Mouse (Mus musculus) heart, adult 2 months (tissue): ENCODE data around the gene Pwwp2a. TPM values are rescaled to one million over a fixed set of nuclear protein-coding genes. Genes with fewer than 3 reads are reported as not detected.

Experiments
- DNase-seq, 2 experiments: peaks; one replicate each; pipeline ENCODE4 v3.0.0; 2021
- H3K27ac ChIP-seq: fragments of 200-600 bp; 2 replicates; pipeline ENCODE4 v1.8.1; 2022
- H3K27me3 ChIP-seq: fragments of 200-500 bp; 2 replicates; pipeline ENCODE4 v1.6.1; 2012; ENCODE audit warnings: mild to moderate bottlenecking, low read length, inconsistent platforms, mixed read lengths; ENCODE audit not compliant: control insufficient read depth, insufficient read depth
- H3K36me3 ChIP-seq: fragments of 200-500 bp; 2 replicates; pipeline ENCODE4 v1.6.1; 2012; ENCODE audit warnings: low read length, inconsistent platforms; ENCODE audit not compliant: control insufficient read depth, insufficient read depth
- H3K4me1 ChIP-seq: fragments of 200-500 bp; 2 replicates; pipeline ENCODE4 v1.6.1; 2011; ENCODE audit warnings: low read length; ENCODE audit not compliant: control insufficient read depth, insufficient read depth
- H3K4me3 ChIP-seq: fragments of 200-600 bp; 2 replicates; pipeline ENCODE4 v1.8.1; 2022
- H3K79me2 ChIP-seq: fragments of 200-500 bp; replicated peaks from 2 replicates; pipeline ENCODE4 v1.6.1; 2012; ENCODE audit warnings: mild to moderate bottlenecking, inconsistent platforms, low read length, moderate library complexity, mixed read lengths; ENCODE audit not compliant: control insufficient read depth, insufficient read depth
- H3K9ac ChIP-seq: fragments of 200-500 bp; 2 replicates; pipeline ENCODE4 v1.6.1; 2012; ENCODE audit warnings: low read depth, mild to moderate bottlenecking, control low read depth, inconsistent platforms, low read length, mixed read lengths
- CTCF ChIP-seq: fragments of 200-600 bp; IDR thresholded peaks from 2 replicates; pipeline ENCODE4 v1.8.1; 2022; ENCODE audit warnings: antibody characterized with exemption, mild to moderate bottlenecking, moderate library complexity
- EP300 ChIP-seq: fragments of 200-500 bp; IDR thresholded peaks from 2 replicates; pipeline ENCODE4 v1.6.1; 2011; ENCODE audit warnings: low read depth, low read length, control low read depth; ENCODE audit not compliant: insufficient read depth
- POLR2A ChIP-seq: fragments of 200-500 bp; IDR thresholded peaks from 2 replicates; pipeline ENCODE4 v1.6.1; 2011; ENCODE audit warnings: mild to moderate bottlenecking, low read depth, low read length, control low read depth; ENCODE audit not compliant: insufficient read depth
- WGBS: fragments of 180-500 bp; shearing (Covaris S2); methylation state at CpG from one replicate; pipeline ENCODE4 v1.1.7; 2018; 5-methylcytosine and 5-hydroxymethylcytosine counted together
- intact Hi-C: fragments of 180-260 bp; cut with DNase I; formaldehyde crosslinking; loops from one replicate; pipeline ENCODE4 v1.15.1; 2025
- polyA plus RNA-seq: library from polyadenylated mRNA; depleted of rRNA; stranded (reverse); fragments of >200 nt; gene quantifications from 2 replicates; pipeline ENCODE4 v1.2.3, GENCODE M21; 2012
- total RNA-seq, 2 experiments: library from RNA; stranded (reverse); gene quantifications; 2 replicates each; pipeline ENCODE4 v1.2.3; 2021

The Pwwp2a gene
- total and polyA plus RNA-seq, 3 experiments: 7.4 to 18.3 (median 16.8) TPM

DNA sequence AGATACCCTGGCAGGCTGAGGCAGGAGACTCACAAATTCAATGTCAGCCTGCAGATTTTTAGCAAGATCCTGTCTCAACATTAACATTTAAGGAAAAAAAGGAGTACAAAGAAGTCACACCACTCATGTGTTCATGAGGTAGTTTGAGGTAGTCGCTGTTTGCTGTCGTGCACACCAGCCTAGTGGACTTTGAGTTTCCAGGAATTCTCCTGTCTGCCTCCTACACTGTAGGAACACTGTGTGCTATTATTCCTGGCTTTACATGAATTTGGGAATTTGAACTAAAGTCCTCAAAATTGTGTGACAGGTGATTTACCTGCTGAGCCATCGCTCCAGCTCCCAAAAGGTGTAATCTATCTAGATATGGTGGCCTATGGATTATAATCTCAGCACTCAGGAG is 43.3 kb upstream of the Pwwp2a start:
- Histone ChIP-seq H3K36me3 (no peaks in the 10 kb centered on the region), H3K27me3 (no peaks in the 10 kb centered on the region), H3K27ac (no peak overlapping the region), H3K9ac (no peak overlapping the region), H3K79me2 (no peaks in the 10 kb centered on the region), H3K4me3 (no peak overlapping the region), H3K4me1 (peaks cover 3% of the 10 kb centered on the region; the same call in 1 of the 2 replicates)
- intact Hi-C loops: no loop called here
- TF ChIP-seq EP300 (no peak), CTCF (no peak), POLR2A (no peak)
- no peak for DNase-seq
- WGBS: 97% methylated on average over 3 of the region's 3 CpGs

DNA sequence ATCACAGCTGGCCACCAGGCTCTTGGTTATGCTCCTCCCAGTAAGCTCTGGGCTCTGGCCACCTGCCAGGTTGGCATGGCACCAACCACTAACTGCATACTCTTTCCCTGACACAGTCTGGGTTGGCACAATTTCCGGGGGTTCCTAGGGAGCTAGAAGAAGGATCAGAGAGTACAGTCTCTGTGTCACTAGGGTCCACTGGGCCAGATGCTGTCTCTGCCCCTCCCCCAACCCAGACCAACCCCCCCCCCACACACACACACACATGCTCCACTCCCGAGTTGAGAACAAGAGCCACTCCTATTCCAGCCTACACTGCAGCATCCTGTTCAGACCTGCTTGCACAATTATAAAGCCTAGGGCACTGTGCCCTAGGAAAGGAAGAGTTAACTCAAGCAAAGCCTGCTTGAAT is 38.6 kb upstream of the Pwwp2a start:
- H3K27ac ChIP-seq: no peak overlapping the region
- WGBS: 6% methylated on average over 2 of the region's 2 CpGs

DNA sequence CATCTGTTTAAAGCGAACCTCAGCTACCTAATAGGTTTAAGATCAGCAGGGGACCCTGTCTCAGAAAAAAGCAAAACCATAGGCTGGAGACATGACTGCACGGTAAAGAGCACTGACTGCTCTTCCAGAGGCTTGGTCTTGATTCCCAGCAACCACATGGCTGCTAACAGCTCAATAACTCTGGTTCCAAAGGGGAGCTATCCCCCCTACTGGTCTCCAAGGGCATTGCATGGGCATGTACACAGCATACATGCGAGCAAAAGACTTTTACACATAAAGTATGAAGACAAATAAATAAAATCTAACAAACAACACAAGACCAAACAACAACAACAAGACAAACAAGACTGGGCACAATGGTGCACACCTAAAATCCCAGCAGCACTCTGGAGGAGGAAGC is 36.5 kb upstream of the Pwwp2a start:
- intact Hi-C loops: no loop called here
- no peaks in the 10 kb centered on the region for H3K36me3 ChIP-seq
- no peaks in the 10 kb centered on the region for H3K27me3 ChIP-seq
- 97% methylated on average over 3 of the region's 3 CpGs for WGBS
- no peaks in the 10 kb centered on the region for H3K79me2 ChIP-seq
- H3K9ac ChIP-seq: no peak overlapping the region
- H3K4me3 ChIP-seq: no peak overlapping the region
- TF ChIP-seq CTCF (peak; percentile 57), POLR2A (no peak), EP300 (no peak)
- H3K27ac ChIP-seq: no peak overlapping the region
- no peak for DNase-seq
- H3K4me1 ChIP-seq: no peaks in the 10 kb centered on the region

More for the DNA sequence above, 38.6 kb upstream of the Pwwp2a start:
- intact Hi-C loops: no loop called here
- Histone ChIP-seq H3K79me2 (no peaks in the 10 kb centered on the region), H3K4me1 (no peaks in the 10 kb centered on the region), H3K4me3 (no peak overlapping the region), H3K36me3 (no peaks in the 10 kb centered on the region), H3K27me3 (no peaks in the 10 kb centered on the region), H3K9ac (no peak overlapping the region)
- DNase-seq: peak; percentile 56 to 61
- TF ChIP-seq POLR2A: no peak
- no peak for TF ChIP-seq EP300
- TF ChIP-seq CTCF: no peak

DNA sequence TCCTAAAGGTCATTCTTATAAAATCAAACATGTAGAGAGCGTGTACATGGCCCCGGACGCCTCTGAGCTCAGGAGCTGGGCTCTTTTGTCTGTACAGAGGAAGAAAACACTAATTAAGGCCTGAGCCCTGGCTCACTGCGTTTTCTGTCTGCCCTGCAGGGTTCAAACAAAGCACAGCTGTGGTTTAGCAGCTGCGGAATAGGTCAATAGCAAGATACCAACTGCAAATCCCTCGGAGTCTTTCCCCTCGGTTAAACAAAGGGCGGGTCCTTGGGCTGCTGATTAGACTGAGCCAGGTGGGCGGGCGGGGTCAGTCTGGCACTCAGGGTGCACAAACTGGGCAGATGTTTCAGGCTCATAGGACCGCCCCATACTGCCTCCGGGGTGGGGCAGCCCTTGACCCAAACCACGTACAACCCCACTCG is 28.7 kb upstream of the Pwwp2a start:
- intact Hi-C loops: no loop called here
- no peak overlapping the region for H3K4me3 ChIP-seq
- H3K27me3 ChIP-seq: no peaks in the 10 kb centered on the region
- TF ChIP-seq POLR2A: no peak
- TF ChIP-seq CTCF: no peak
- TF ChIP-seq EP300: no peak
- H3K79me2 ChIP-seq: no peaks in the 10 kb centered on the region
- DNase-seq: no peak
- H3K4me1 ChIP-seq: no peaks in the 10 kb centered on the region
- H3K9ac ChIP-seq: no peak overlapping the region
- H3K36me3 ChIP-seq: no peaks in the 10 kb centered on the region
- H3K27ac ChIP-seq: no peak overlapping the region
- 71% methylated on average over 14 of the region's 14 CpGs for WGBS

DNA sequence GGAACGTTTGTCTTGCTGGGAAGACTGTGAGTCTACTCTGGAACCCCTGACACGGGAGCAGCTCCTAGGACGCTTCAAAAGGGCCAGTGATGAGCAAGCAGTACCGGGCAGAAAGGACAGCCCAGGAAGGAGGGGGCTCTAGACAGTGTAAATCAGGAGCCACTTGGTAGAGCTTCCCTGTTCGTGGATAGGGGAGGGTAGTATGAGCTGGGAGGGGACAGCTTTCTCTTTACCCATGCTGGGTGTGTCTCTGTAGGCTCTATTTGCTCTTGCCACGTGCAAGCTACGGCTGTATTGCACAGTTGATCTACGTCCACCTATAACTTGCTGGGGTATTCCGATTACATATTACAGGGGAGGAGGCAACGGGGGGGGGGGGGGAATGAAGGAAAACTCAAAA is 25.3 kb upstream of the Pwwp2a start:
- Histone ChIP-seq H3K4me3 (no peak overlapping the region), H3K4me1 (no peaks in the 10 kb centered on the region), H3K79me2 (no peaks in the 10 kb centered on the region), H3K27me3 (no peaks in the 10 kb centered on the region), H3K9ac (no peak overlapping the region), H3K36me3 (no peaks in the 10 kb centered on the region), H3K27ac (no peak overlapping the region)
- no peak for TF ChIP-seq EP300
- no peak for TF ChIP-seq POLR2A
- no peak for TF ChIP-seq CTCF
- 74% methylated on average over 10 of the region's 10 CpGs for WGBS
- intact Hi-C loops: no loop called here
- DNase-seq: no peak

DNA sequence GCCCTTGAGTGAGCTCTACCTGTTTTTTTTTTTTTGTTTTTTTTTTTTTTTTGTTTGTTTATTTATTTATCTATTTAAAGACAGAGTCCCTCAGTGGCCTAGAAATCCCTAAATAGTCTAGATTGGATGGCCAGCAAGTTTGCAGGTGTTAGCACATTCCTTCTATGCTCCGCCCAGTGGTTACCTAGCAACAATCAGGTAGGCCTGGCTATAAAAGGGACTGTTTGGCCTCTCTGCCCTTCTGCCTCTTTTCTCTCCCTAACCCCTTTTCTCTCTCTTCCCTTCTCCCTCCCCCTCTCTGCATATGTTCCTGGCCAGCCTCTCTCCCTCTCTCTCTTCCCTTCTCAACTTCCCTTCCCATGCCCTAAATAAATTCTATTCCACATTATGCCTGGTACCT is 23.8 kb upstream of the Pwwp2a start:
- Histone ChIP-seq H3K36me3 (no peaks in the 10 kb centered on the region), H3K79me2 (no peaks in the 10 kb centered on the region), H3K27me3 (no peaks in the 10 kb centered on the region), H3K9ac (no peak overlapping the region), H3K4me3 (no peak overlapping the region), H3K4me1 (no peaks in the 10 kb centered on the region), H3K27ac (no peak overlapping the region)
- DNase-seq: no peak
- intact Hi-C loops: no loop called here
- 95% methylated on average over 1 of the region's 1 CpGs for WGBS
- TF ChIP-seq POLR2A (no peak), EP300 (no peak), CTCF (no peak)
